In the genomic region with DNA sequence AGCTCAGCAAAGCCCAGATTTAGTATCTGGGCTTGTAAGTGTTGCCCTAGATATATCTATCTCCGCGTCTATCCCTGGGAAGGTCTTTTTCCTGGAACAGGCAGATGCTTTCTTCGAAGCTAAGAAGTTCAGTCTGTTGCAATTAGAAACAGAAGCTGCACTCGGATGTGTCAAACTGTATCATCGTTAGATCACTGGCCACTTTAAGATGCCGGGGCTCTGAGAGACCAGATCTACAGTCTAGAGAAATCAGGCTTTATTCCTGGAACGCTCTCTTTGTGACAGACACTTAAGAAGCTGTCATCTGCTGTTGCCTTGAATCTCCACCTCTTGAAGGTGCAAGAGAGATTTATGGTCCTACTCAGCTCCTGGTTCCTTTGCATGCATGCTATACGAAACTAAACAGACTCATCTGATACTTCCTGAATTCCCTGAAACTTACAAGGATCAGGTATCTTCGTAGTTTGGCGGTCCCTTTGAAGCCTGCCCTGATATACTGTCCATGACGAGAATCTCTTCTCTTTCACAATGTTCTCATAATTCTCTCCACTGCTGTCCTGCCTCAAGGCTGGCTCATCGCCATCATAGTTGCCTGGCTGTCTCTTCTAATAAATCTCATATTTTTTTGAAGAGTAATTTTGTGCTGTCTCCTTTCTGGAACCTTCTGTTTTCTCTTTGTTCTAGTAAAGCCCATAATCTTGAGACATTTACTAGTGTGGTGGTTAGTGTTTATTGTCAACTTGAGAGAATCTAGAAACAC, we compare ENCODE assay signal across 19 mouse cellular contexts.
A peak's percentile ranks its signal among the peaks of the same experiment; 100 is the strongest.
DNase-seq lines count a peak whose midpoint lies in the region; ATAC-seq and TF ChIP-seq lines count a peak whose summit lies in the region.
"Had no signal": no experiment of that assay in that cellular context is flagged by ENCODE, and none has a peak within 500 bp of the region (broad histone marks: within the 10 kb centered on the region; RNA-seq: fewer than 3 reads in every experiment).

No protein-coding gene starts in this region.

- no peaks in the 10 kb centered on the region for H3K9me3 ChIP-seq in embryonic facial prominence, embryonic 14.5 days (ENCODE audit: control insufficient read depth, low read length)
- no peaks in the 10 kb centered on the region for H3K9me3 ChIP-seq in embryonic facial prominence, embryonic 10.5 days
- no peaks in the 10 kb centered on the region for H3K9me3 ChIP-seq in heart, embryonic 13.5 days
- H3K9me3 ChIP-seq in kidney, postnatal 0 days (replicated peaks; ENCODE audit: low read length), result no peaks in the 10 kb centered on the region
- no peaks in the 10 kb centered on the region for H3K9me3 ChIP-seq in hindbrain, embryonic 12.5 days (replicated peaks)
- H3K9me3 ChIP-seq: forebrain, embryonic 12.5 days; G1E; limb, embryonic 15.5 days; midbrain, embryonic 12.5 days had no signal

- no peak overlapping the region for H3K27ac ChIP-seq in embryonic facial prominence, embryonic 14.5 days (replicated peaks; ENCODE audit: low read depth, low read length)
- H3K27ac ChIP-seq in embryonic facial prominence, embryonic 10.5 days (replicated peaks), result no peak overlapping the region
- peak overlapping the region; percentile 44 for H3K27ac ChIP-seq in heart, embryonic 13.5 days (replicated peaks)
- no peak overlapping the region for H3K27ac ChIP-seq in kidney, postnatal 0 days
- H3K27ac ChIP-seq in kidney, adult 2 months (ENCODE audit: insufficient read depth, low read depth, low read length), result no peak overlapping the region
- H3K27ac ChIP-seq in hindbrain, embryonic 12.5 days, result no peak overlapping the region
- H3K27ac ChIP-seq: forebrain, embryonic 12.5 days; limb, embryonic 15.5 days; midbrain, embryonic 12.5 days had no signal

- no peak for TF ChIP-seq POLR2A in kidney, adult 2 months (IDR thresholded peaks at IDR 0.05; ENCODE audit: low read depth, low read length)

- WGBS in embryonic facial prominence, embryonic 14.5 days, result 63% methylated on average over 12 of the region's 12 CpGs
- WGBS in embryonic facial prominence, embryonic 10.5 days, result 81% methylated on average over 12 of the region's 12 CpGs
- 55% methylated on average over 12 of the region's 12 CpGs for WGBS in heart, embryonic 13.5 days
- WGBS in kidney, postnatal 0 days, result 38% methylated on average over 12 of the region's 12 CpGs
- WGBS in kidney, adult 2 months, result 40% methylated on average over 12 of the region's 12 CpGs
- WGBS in hindbrain, embryonic 12.5 days, result 91% methylated on average over 12 of the region's 12 CpGs

- H3K36me3 ChIP-seq in embryonic facial prominence, embryonic 14.5 days (ENCODE audit: control insufficient read depth, insufficient read depth, low read length), result no peaks in the 10 kb centered on the region
- no peaks in the 10 kb centered on the region for H3K36me3 ChIP-seq in embryonic facial prominence, embryonic 10.5 days (replicated peaks)
- H3K36me3 ChIP-seq in heart, embryonic 13.5 days, result no peaks in the 10 kb centered on the region
- H3K36me3 ChIP-seq in kidney, postnatal 0 days (ENCODE audit: insufficient read depth, low read length), result no peaks in the 10 kb centered on the region
- no peaks in the 10 kb centered on the region for H3K36me3 ChIP-seq in kidney, adult 2 months (ENCODE audit: control insufficient read depth, insufficient read depth, low read length)
- H3K36me3 ChIP-seq in hindbrain, embryonic 12.5 days, result no peaks in the 10 kb centered on the region
- H3K36me3 ChIP-seq: forebrain, embryonic 12.5 days; G1E; limb, embryonic 15.5 days; midbrain, embryonic 12.5 days had no signal

- no peaks in the 10 kb centered on the region for H3K27me3 ChIP-seq in embryonic facial prominence, embryonic 14.5 days (replicated peaks; ENCODE audit: control insufficient read depth, insufficient read depth, low read length)
- no peaks in the 10 kb centered on the region for H3K27me3 ChIP-seq in embryonic facial prominence, embryonic 10.5 days (replicated peaks; ENCODE audit: low read depth, poor library complexity, severe bottlenecking)
- no peaks in the 10 kb centered on the region for H3K27me3 ChIP-seq in heart, embryonic 13.5 days (replicated peaks)
- H3K27me3 ChIP-seq in kidney, postnatal 0 days (ENCODE audit: insufficient read depth, low read length), result no peaks in the 10 kb centered on the region
- H3K27me3 ChIP-seq in kidney, adult 2 months (replicated peaks; ENCODE audit: control insufficient read depth, insufficient read depth, low read length), result no peaks in the 10 kb centered on the region
- H3K27me3 ChIP-seq in hindbrain, embryonic 12.5 days, result no peaks in the 10 kb centered on the region
- H3K27me3 ChIP-seq: forebrain, embryonic 12.5 days; limb, embryonic 15.5 days; midbrain, embryonic 12.5 days had no signal

- H3K4me2 ChIP-seq in embryonic facial prominence, embryonic 14.5 days (ENCODE audit: low read depth, low read length), result no peak overlapping the region
- peak overlapping the region; percentile 55 for H3K4me2 ChIP-seq in heart, embryonic 13.5 days
- H3K4me2 ChIP-seq in kidney, postnatal 0 days (ENCODE audit: low read length), result no peak overlapping the region
- H3K4me2 ChIP-seq in hindbrain, embryonic 12.5 days (replicated peaks), result no peak overlapping the region
- H3K4me2 ChIP-seq: forebrain, embryonic 12.5 days; limb, embryonic 15.5 days; midbrain, embryonic 12.5 days had no signal

- peak; percentile 2 for DNase-seq in embryonic facial prominence, embryonic 14.5 days (ENCODE audit: low spot score)
- DNase-seq in embryonic facial prominence, embryonic 10.5 days (ENCODE audit: low spot score), result no peak
- no peak for DNase-seq in heart, postnatal 10 days
- DNase-seq in kidney, postnatal 0 days (ENCODE audit: low spot score), result peak; percentile 67
- no peak for DNase-seq in kidney, adult 2 months
- peak; percentile 64 for DNase-seq in retina, postnatal 1 day
- DNase-seq: cerebellum, adult 8-10 months; gastrocnemius, postnatal 14 days; layer of hippocampus, postnatal 36 days; right cerebral cortex, adult 18-20 months; thymus, postnatal 14 days had no signal

- no peak for TF ChIP-seq CTCF in kidney, postnatal 0 days (IDR thresholded peaks at IDR 0.05; ENCODE audit: low read depth)
- TF ChIP-seq CTCF in kidney, adult 2 months (conservative IDR thresholded peaks at IDR 0.05; ENCODE audit: insufficient read depth, insufficient read length, low read depth, low read length), result no peak

- H3K9ac ChIP-seq in embryonic facial prominence, embryonic 14.5 days (ENCODE audit: low read depth, low read length), result no peak overlapping the region
- H3K9ac ChIP-seq in heart, embryonic 13.5 days, result peak overlapping the region; percentile 19
- no peak overlapping the region for H3K9ac ChIP-seq in kidney, postnatal 0 days (ENCODE audit: low read depth, low read length)
- no peak overlapping the region for H3K9ac ChIP-seq in hindbrain, embryonic 12.5 days
- H3K9ac ChIP-seq: forebrain, embryonic 12.5 days; limb, embryonic 15.5 days; midbrain, embryonic 12.5 days had no signal

- no peak for ATAC-seq in embryonic facial prominence, embryonic 14.5 days (ENCODE audit: low read depth)
- ATAC-seq in heart, embryonic 13.5 days (ENCODE audit: extremely low read depth, insufficient number of reproducible peaks, low FRiP score, low TSS enrichment), result no peak
- ATAC-seq in kidney, postnatal 0 days (replicated peaks; ENCODE audit: low FRiP score, low read depth), result no peak
- ATAC-seq in hindbrain, embryonic 12.5 days (ENCODE audit: low FRiP score), result no peak
- ATAC-seq: inflammation-experienced regulatory T-cells, adult 6 months; lung, postnatal 0 days had no signal

- H3K4me3 ChIP-seq in embryonic facial prominence, embryonic 14.5 days (ENCODE audit: low read depth, low read length), result no peak overlapping the region
- no peak overlapping the region for H3K4me3 ChIP-seq in embryonic facial prominence, embryonic 10.5 days
- peak overlapping the region; percentile 27 for H3K4me3 ChIP-seq in heart, embryonic 13.5 days
- no peak overlapping the region for H3K4me3 ChIP-seq in kidney, postnatal 0 days (replicated peaks; ENCODE audit: low read depth, low read length)
- H3K4me3 ChIP-seq in kidney, adult 2 months (ENCODE audit: insufficient read depth, low read depth, low read length), result no peak overlapping the region
- no peak overlapping the region for H3K4me3 ChIP-seq in hindbrain, embryonic 12.5 days
- H3K4me3 ChIP-seq: forebrain, embryonic 12.5 days; limb, embryonic 15.5 days; midbrain, embryonic 12.5 days had no signal

- H3K4me1 ChIP-seq in embryonic facial prominence, embryonic 14.5 days (ENCODE audit: control insufficient read depth, insufficient read depth, low read length), result no peaks in the 10 kb centered on the region
- no peaks in the 10 kb centered on the region for H3K4me1 ChIP-seq in embryonic facial prominence, embryonic 10.5 days
- H3K4me1 ChIP-seq in heart, embryonic 13.5 days, result peaks cover 5% of the 10 kb centered on the region
- H3K4me1 ChIP-seq in kidney, postnatal 0 days (replicated peaks; ENCODE audit: insufficient read depth, low read length), result no peaks in the 10 kb centered on the region
- H3K4me1 ChIP-seq in kidney, adult 2 months (ENCODE audit: control insufficient read depth, insufficient read depth, low read length), result no peaks in the 10 kb centered on the region
- no peaks in the 10 kb centered on the region for H3K4me1 ChIP-seq in hindbrain, embryonic 12.5 days
- H3K4me1 ChIP-seq: forebrain, embryonic 12.5 days; limb, embryonic 15.5 days; midbrain, embryonic 12.5 days had no signal

- intact Hi-C loops in heart, postnatal 10 days (cut with DNase I), result no loop called here

Comparison
In these comparisons a context has a peak if more than half of its experiments do, and no peak if none do; other contexts are left out.
1. DNase-seq: peak in embryonic facial prominence, embryonic 14.5 days (single experiment), kidney, postnatal 0 days (single experiment) and retina, postnatal 1 day (single experiment); none in embryonic facial prominence, embryonic 10.5 days (single experiment), heart, postnatal 10 days (0 of 2) and kidney, adult 2 months (single experiment).